Mouse (Mus musculus) limb, embryonic 15.5 days (tissue): ENCODE measurements at regions not wholly inside any gene's neighbourhood (a gene's known extent, or its start where the extent isn't known, plus 50 kb on each side); places are given as distances from the start of the nearest gene placed in this dataset.

Experiments
- ATAC-seq: fragments of 200-750 bp; cut with Nextera tagmentation; 2 replicates; pipeline ENCODE4 v1.8.0; 2017; ENCODE audit warnings: low read depth, moderate TSS enrichment; ENCODE audit not compliant: insufficient number of reproducible peaks, low FRiP score, low TSS enrichment
- H3K27ac ChIP-seq: fragments of 300-500 bp; sonication (generic); 2 replicates; pipeline ENCODE4 v1.5.1; 2015; ENCODE audit warnings: moderate library complexity, mild to moderate bottlenecking, inconsistent platforms
- H3K27me3 ChIP-seq: fragments of 300-500 bp; sonication (generic); 2 replicates; pipeline ENCODE4 v1.6.1; 2015; ENCODE audit warnings: inconsistent platforms
- H3K36me3 ChIP-seq: fragments of 300-500 bp; sonication (generic); 2 replicates; pipeline ENCODE4 v1.6.1; 2015; ENCODE audit warnings: inconsistent platforms
- H3K4me1 ChIP-seq: fragments of 300-500 bp; sonication (generic); 2 replicates; pipeline ENCODE4 v1.6.1; 2015; ENCODE audit warnings: inconsistent platforms
- H3K4me2 ChIP-seq: fragments of 300-500 bp; sonication (generic); 2 replicates; pipeline ENCODE4 v1.6.1; 2015; ENCODE audit warnings: mild to moderate bottlenecking, inconsistent platforms
- H3K4me3 ChIP-seq: fragments of 300-500 bp; sonication (generic); 2 replicates; pipeline ENCODE4 v1.5.1; 2015; ENCODE audit warnings: mild to moderate bottlenecking, inconsistent platforms
- H3K9ac ChIP-seq: fragments of 300-500 bp; sonication (generic); 2 replicates; pipeline ENCODE4 v1.6.1; 2015; ENCODE audit warnings: inconsistent platforms
- H3K9me3 ChIP-seq: fragments of 300-500 bp; sonication (generic); 2 replicates; pipeline ENCODE4 v1.6.1; 2016; ENCODE audit warnings: inconsistent platforms
- WGBS: fragments of 180-500 bp; shearing (Covaris S2); methylation state at CpG from one replicate; pipeline ENCODE4 v1.1.7; 2015; 5-methylcytosine and 5-hydroxymethylcytosine counted together

GRCm38 (mm10) chr8:107821522-107821921, 120.9 kb upstream of the Zfhx3 start:
- H3K27ac ChIP-seq = no peak overlapping the region
- no peaks in the 10 kb centered on the region for H3K27me3 ChIP-seq
- peaks cover 32% of the 10 kb centered on the region for H3K4me1 ChIP-seq
- H3K4me3 ChIP-seq = no peak overlapping the region
- H3K36me3 ChIP-seq = no peaks in the 10 kb centered on the region
- H3K9ac ChIP-seq = no peak overlapping the region
- 27% methylated on average over 6 of the region's 6 CpGs for WGBS
- H3K9me3 ChIP-seq = no peaks in the 10 kb centered on the region
- no peak overlapping the region for H3K4me2 ChIP-seq
- no peak for ATAC-seq

- Histone ChIP-seq H3K36me3 (no peaks in the 10 kb centered on the region), H3K9ac (no peak overlapping the region), H3K27ac (no peak overlapping the region), H3K27me3 (no peaks in the 10 kb centered on the region), H3K4me2 (peak overlapping the region; percentile 44; the same call in 1 of the 2 replicates), H3K4me3 (no peak overlapping the region), H3K9me3 (no peaks in the 10 kb centered on the region), H3K4me1 (peaks cover 28% of the 10 kb centered on the region; the same call in 1 of the 2 replicates)
- WGBS = 39% methylated on average over 7 of the region's 7 CpGs
- no peak for ATAC-seq
Measured at GRCm38 (mm10) chr8:107824096-107824495, 118.3 kb upstream of the Zfhx3 start.

- Histone ChIP-seq H3K4me1 (peaks cover 25% of the 10 kb centered on the region; the same call in 1 of the 2 replicates), H3K27ac (no peak overlapping the region), H3K9ac (no peak overlapping the region), H3K27me3 (no peaks in the 10 kb centered on the region), H3K36me3 (no peaks in the 10 kb centered on the region), H3K9me3 (no peaks in the 10 kb centered on the region), H3K4me3 (peak overlapping the region; percentile 16), H3K4me2 (peak overlapping the region; percentile 44)
- ATAC-seq = no peak
- WGBS = 6% methylated on average over 14 of the region's 14 CpGs
Measured at GRCm38 (mm10) chr8:107824640-107825039, 117.8 kb upstream of the Zfhx3 start.

- no peak overlapping the region for H3K27ac ChIP-seq
- no peaks in the 10 kb centered on the region for H3K9me3 ChIP-seq
- peaks cover 11% of the 10 kb centered on the region; the same call in 1 of the 2 replicates for H3K4me1 ChIP-seq
- no peak for ATAC-seq
- H3K9ac ChIP-seq = no peak overlapping the region
- no peaks in the 10 kb centered on the region for H3K27me3 ChIP-seq
- 11% methylated on average over 17 of the region's 17 CpGs for WGBS
- H3K36me3 ChIP-seq = no peaks in the 10 kb centered on the region
- peak overlapping the region; percentile 8; the same call in 1 of the 2 replicates for H3K4me2 ChIP-seq
- H3K4me3 ChIP-seq = no peak overlapping the region
Measured at GRCm38 (mm10) chr8:107827500-107828125, 114.8 kb upstream of the Zfhx3 start.

- Histone ChIP-seq H3K4me2 (no peak overlapping the region), H3K27ac (no peak overlapping the region), H3K9me3 (no peaks in the 10 kb centered on the region), H3K4me3 (no peak overlapping the region), H3K36me3 (no peaks in the 10 kb centered on the region), H3K9ac (no peak overlapping the region), H3K4me1 (peaks cover 11% of the 10 kb centered on the region; the same call in 1 of the 2 replicates), H3K27me3 (no peaks in the 10 kb centered on the region)
- 86% methylated on average over 5 of the region's 5 CpGs for WGBS
- ATAC-seq = no peak
Measured at GRCm38 (mm10) chr8:107828541-107828940, 113.9 kb upstream of the Zfhx3 start.

GRCm38 (mm10) chr8:107833481-107833880, 109.0 kb upstream of the Zfhx3 start:
- Histone ChIP-seq H3K4me2 (no peak overlapping the region), H3K36me3 (no peaks in the 10 kb centered on the region), H3K9me3 (no peaks in the 10 kb centered on the region), H3K9ac (no peak overlapping the region), H3K4me1 (no peaks in the 10 kb centered on the region), H3K27me3 (no peaks in the 10 kb centered on the region), H3K27ac (no peak overlapping the region), H3K4me3 (no peak overlapping the region)
- 83% methylated on average over 10 of the region's 10 CpGs for WGBS
- ATAC-seq = no peak

GRCm38 (mm10) chr8:107846141-107846540, 96.3 kb upstream of the Zfhx3 start:
- Histone ChIP-seq H3K4me1 (no peaks in the 10 kb centered on the region), H3K27me3 (no peaks in the 10 kb centered on the region), H3K36me3 (no peaks in the 10 kb centered on the region), H3K9me3 (no peaks in the 10 kb centered on the region), H3K9ac (no peak overlapping the region), H3K4me3 (no peak overlapping the region), H3K27ac (no peak overlapping the region), H3K4me2 (no peak overlapping the region)
- no peak for ATAC-seq
- WGBS = 43% methylated on average over 3 of the region's 3 CpGs

- Histone ChIP-seq H3K9ac (no peak overlapping the region), H3K36me3 (no peaks in the 10 kb centered on the region), H3K4me2 (peak overlapping the region; percentile 20; the same call in 1 of the 2 replicates), H3K4me1 (peaks cover 13% of the 10 kb centered on the region; the same call in 1 of the 2 replicates), H3K27ac (peak overlapping the region; percentile 58), H3K4me3 (no peak overlapping the region), H3K9me3 (no peaks in the 10 kb centered on the region), H3K27me3 (no peaks in the 10 kb centered on the region)
- 29% methylated on average over 17 of the region's 17 CpGs for WGBS
- no peak for ATAC-seq
Measured at GRCm38 (mm10) chr8:107851236-107852043, 91.0 kb upstream of the Zfhx3 start.

- Histone ChIP-seq H3K9me3 (no peaks in the 10 kb centered on the region), H3K4me3 (no peak overlapping the region), H3K4me2 (no peak overlapping the region), H3K36me3 (no peaks in the 10 kb centered on the region), H3K27ac (no peak overlapping the region), H3K9ac (no peak overlapping the region), H3K4me1 (peaks cover 3% of the 10 kb centered on the region), H3K27me3 (no peaks in the 10 kb centered on the region)
- no peak for ATAC-seq
- 74% methylated on average over 4 of the region's 4 CpGs for WGBS
Measured at GRCm38 (mm10) chr8:107859770-107860169, 82.7 kb upstream of the Zfhx3 start.

- H3K9me3 ChIP-seq = no peaks in the 10 kb centered on the region
Measured at GRCm38 (mm10) chr8:107860251-107860650, 82.2 kb upstream of the Zfhx3 start.

GRCm38 (mm10) chr8:107864802-107865651, 77.4 kb upstream of the Zfhx3 start:
- H3K27me3 ChIP-seq = no peaks in the 10 kb centered on the region
- H3K36me3 ChIP-seq = no peaks in the 10 kb centered on the region
- peaks cover 20% of the 10 kb centered on the region for H3K4me1 ChIP-seq
- no peak overlapping the region for H3K4me3 ChIP-seq
- no peaks in the 10 kb centered on the region for H3K9me3 ChIP-seq
- ATAC-seq = no peak
- H3K9ac ChIP-seq = no peak overlapping the region
- H3K4me2 ChIP-seq = peak overlapping the region; percentile 24; the same call in 1 of the 2 replicates
- 18% methylated on average over 14 of the region's 14 CpGs for WGBS
- H3K27ac ChIP-seq = no peak overlapping the region

More at GRCm38 (mm10) chr8:107860251-107860650, 82.2 kb upstream of the Zfhx3 start:
- Histone ChIP-seq H3K9ac (no peak overlapping the region), H3K27me3 (no peaks in the 10 kb centered on the region), H3K4me2 (no peak overlapping the region), H3K4me1 (peaks cover 6% of the 10 kb centered on the region), H3K27ac (no peak overlapping the region), H3K36me3 (no peaks in the 10 kb centered on the region), H3K4me3 (no peak overlapping the region)
- WGBS = 53% methylated on average over 4 of the region's 4 CpGs
- ATAC-seq = no peak
